18 mouse cellular contexts compared by ENCODE assay signal in the genomic region with DNA sequence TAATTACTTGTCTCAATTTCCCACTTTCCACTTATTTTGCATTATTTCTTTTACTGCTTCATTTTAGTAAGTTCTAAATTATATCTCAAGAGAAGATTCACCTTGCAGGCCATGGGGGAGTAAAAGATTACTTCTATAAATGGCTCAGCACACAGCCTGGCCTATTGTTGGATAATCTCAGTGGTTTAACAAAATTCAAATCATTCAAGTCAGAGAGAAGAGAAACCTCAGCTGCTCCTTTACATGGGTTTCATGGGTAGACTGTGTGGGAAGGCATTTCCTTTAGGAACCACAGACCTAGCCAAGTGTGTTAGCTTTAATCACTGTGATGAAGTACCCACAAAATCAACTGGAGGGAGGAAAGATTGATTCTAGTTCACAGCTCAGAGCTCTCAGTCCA.
"Had no signal": no experiment of that assay in that cellular context is flagged by ENCODE, and none has a peak within 500 bp of the region (broad histone marks: within the 10 kb centered on the region; RNA-seq: fewer than 3 reads in every experiment).

No protein-coding gene starts in this region.

- H3K27me3 ChIP-seq: midbrain, embryonic 13.5 days; midbrain, embryonic 15.5 days; neural tube, embryonic 13.5 days; neural tube, embryonic 15.5 days had no signal

- H3K36me3 ChIP-seq: liver, embryonic 15.5 days; lung, embryonic 15.5 days; midbrain, embryonic 13.5 days; midbrain, embryonic 15.5 days; neural tube, embryonic 13.5 days; neural tube, embryonic 15.5 days had no signal

- H3K4me3 ChIP-seq: liver, embryonic 15.5 days; lung, embryonic 15.5 days; megakaryocyte, embryonic 14.5 days; midbrain, embryonic 13.5 days; midbrain, embryonic 15.5 days; neural tube, embryonic 13.5 days; neural tube, embryonic 15.5 days had no signal

- DNase-seq: liver, postnatal 0 days; lung, adult 2 months; lung, postnatal 14 days; lung, postnatal 36 days; retina, postnatal 1 day; right cerebral cortex, adult 18-20 months; right cerebral cortex, postnatal 25 days; thymus, adult 18-20 months; thymus, postnatal 14 days; thymus, postnatal 36 days had no signal

- H3K4me2 ChIP-seq: liver, embryonic 15.5 days; lung, embryonic 15.5 days; midbrain, embryonic 11.5 days; midbrain, embryonic 13.5 days; midbrain, embryonic 15.5 days; neural tube, embryonic 13.5 days; neural tube, embryonic 15.5 days had no signal
